Mouse (Mus musculus) limb, embryonic 15.5 days (tissue): Measurements from ENCODE around the gene Rhot2. TPM values are rescaled to one million over a fixed set of nuclear protein-coding genes. Genes with fewer than 3 reads are reported as not detected.
A peak's percentile ranks its signal among the peaks of the same experiment; 100 is the strongest.

ENCODE experiments used
- ATAC-seq: fragments of 200-750 bp; cut with Nextera tagmentation; 2 replicates; pipeline ENCODE4 v1.8.0; 2017; ENCODE audit warnings: low read depth, moderate TSS enrichment; ENCODE audit not compliant: insufficient number of reproducible peaks, low FRiP score, low TSS enrichment
- H3K27ac ChIP-seq: fragments of 300-500 bp; sonication (generic); 2 replicates; pipeline ENCODE4 v1.5.1; 2015; ENCODE audit warnings: moderate library complexity, mild to moderate bottlenecking, inconsistent platforms
- H3K27me3 ChIP-seq: fragments of 300-500 bp; sonication (generic); 2 replicates; pipeline ENCODE4 v1.6.1; 2015; ENCODE audit warnings: inconsistent platforms
- H3K36me3 ChIP-seq: fragments of 300-500 bp; sonication (generic); 2 replicates; pipeline ENCODE4 v1.6.1; 2015; ENCODE audit warnings: inconsistent platforms
- H3K4me1 ChIP-seq: fragments of 300-500 bp; sonication (generic); 2 replicates; pipeline ENCODE4 v1.6.1; 2015; ENCODE audit warnings: inconsistent platforms
- H3K4me2 ChIP-seq: fragments of 300-500 bp; sonication (generic); 2 replicates; pipeline ENCODE4 v1.6.1; 2015; ENCODE audit warnings: mild to moderate bottlenecking, inconsistent platforms
- H3K4me3 ChIP-seq: fragments of 300-500 bp; sonication (generic); 2 replicates; pipeline ENCODE4 v1.5.1; 2015; ENCODE audit warnings: mild to moderate bottlenecking, inconsistent platforms
- H3K9ac ChIP-seq: fragments of 300-500 bp; sonication (generic); 2 replicates; pipeline ENCODE4 v1.6.1; 2015; ENCODE audit warnings: inconsistent platforms
- H3K9me3 ChIP-seq: fragments of 300-500 bp; sonication (generic); 2 replicates; pipeline ENCODE4 v1.6.1; 2016; ENCODE audit warnings: inconsistent platforms
- WGBS: fragments of 180-500 bp; shearing (Covaris S2); methylation state at CpG from one replicate; pipeline ENCODE4 v1.1.7; 2015; 5-methylcytosine and 5-hydroxymethylcytosine counted together
- polyA plus RNA-seq: library from polyadenylated mRNA; unstranded; fragments of >200 nt; fragmentation: Nextera tagmentation; extraction: Ambion mirVana; gene quantifications from 2 replicates; pipeline ENCODE4 v1.2.1, GENCODE M21; 2015

Rhot2 gene
- 21.9 and 25.4 TPM in 2 replicates for polyA plus RNA-seq

GRCm38 (mm10) chr17:25844396-25844901, at the start of gene Rhot2:
Gene Rhot2 (minus strand): TSS chr17:25844851.
- H3K9ac ChIP-seq = peak within 1 kb of the TSS; percentile 68
- H3K27me3 ChIP-seq = no peaks in the 10 kb centered on the region
- H3K4me2 ChIP-seq = peak within 1 kb of the TSS; percentile 62
- H3K4me3 ChIP-seq = peak within 1 kb of the TSS; percentile 77
- H3K27ac ChIP-seq = peak within 1 kb of the TSS; percentile 89
- WGBS = under 1% methylated on average over 21 of the region's 21 CpGs
- H3K36me3 ChIP-seq = peaks cover 64% of the 10 kb centered on the region
- ATAC-seq = peak; percentile 89
- no peaks in the 10 kb centered on the region for H3K9me3 ChIP-seq
- peaks cover 18% of the 10 kb centered on the region for H3K4me1 ChIP-seq

DNA sequence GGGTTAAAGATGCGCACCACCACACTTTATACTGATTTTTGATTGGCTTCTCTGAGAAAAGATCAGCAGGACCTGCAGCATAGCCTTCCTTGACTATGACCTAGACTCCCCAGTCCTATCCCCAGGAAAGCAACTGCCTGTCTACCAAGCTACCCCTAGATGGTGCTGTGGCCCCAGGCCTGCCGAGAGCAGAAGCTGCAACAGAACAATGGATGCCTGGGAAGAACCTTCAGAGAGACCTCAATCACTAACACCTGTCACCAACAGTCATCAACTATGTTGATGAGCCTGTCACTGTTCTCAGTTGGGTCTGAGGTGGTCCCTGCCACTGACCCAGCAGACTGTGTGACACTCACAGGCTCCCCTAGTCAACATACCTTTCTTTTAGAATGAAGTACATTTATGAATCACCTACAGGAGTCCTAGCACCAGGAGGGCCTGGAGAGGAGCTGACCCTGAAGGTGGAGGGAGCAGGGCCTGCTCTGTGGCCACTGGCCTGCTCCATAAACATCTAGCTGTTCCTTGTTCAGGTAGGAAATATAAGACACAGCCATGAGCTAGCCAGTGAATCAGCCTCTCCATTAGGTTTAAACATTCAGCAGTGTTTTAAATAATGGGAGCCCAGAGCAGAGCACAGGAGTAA, 49.4 kb upstream of the Rhot2 start:
- Histone ChIP-seq H3K27ac (no peak overlapping the region), H3K4me3 (no peak overlapping the region), H3K36me3 (peaks cover 25% of the 10 kb centered on the region; the same call in 1 of the 2 replicates), H3K9ac (no peak overlapping the region), H3K27me3 (no peaks in the 10 kb centered on the region), H3K4me1 (0 out of 2 replicates have a peak, but pooled peaks cover 2% of the 10 kb centered on the region), H3K4me2 (no peak overlapping the region), H3K9me3 (no peaks in the 10 kb centered on the region)
- 34% methylated on average over 2 of the region's 2 CpGs for WGBS
- ATAC-seq = no peak

DNA sequence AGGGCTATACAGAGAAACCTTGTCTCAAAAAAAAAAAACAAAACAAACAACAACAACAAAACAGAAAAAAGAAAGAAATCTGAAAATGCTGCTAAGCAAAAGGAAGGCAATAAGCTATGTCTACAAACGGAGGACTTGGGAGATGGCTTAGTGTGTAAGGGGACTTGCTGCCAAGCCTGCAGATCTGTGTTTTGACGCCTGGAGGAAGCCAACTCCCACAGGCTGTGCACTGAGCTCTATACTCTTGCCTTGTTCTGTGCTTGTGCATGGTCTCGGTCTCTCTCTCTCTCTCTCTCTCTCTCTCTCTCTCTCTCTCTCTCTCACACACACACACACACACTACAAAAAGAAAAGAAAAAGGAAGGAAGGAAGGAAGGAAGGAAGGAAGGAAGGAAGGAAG, 44.2 kb upstream of the Rhot2 start:
- peaks cover 54% of the 10 kb centered on the region for H3K36me3 ChIP-seq

GRCm38 (mm10) chr17:25887467-25887866, 42.8 kb upstream of the Rhot2 start:
- Histone ChIP-seq H3K9me3 (no peaks in the 10 kb centered on the region), H3K9ac (no peak overlapping the region), H3K27me3 (no peaks in the 10 kb centered on the region), H3K27ac (no peak overlapping the region), H3K4me3 (no peak overlapping the region), H3K4me1 (no peaks in the 10 kb centered on the region), H3K4me2 (no peak overlapping the region), H3K36me3 (peaks cover 68% of the 10 kb centered on the region)
- ATAC-seq = no peak
- 91% methylated on average over 10 of the region's 10 CpGs for WGBS

More for the DNA sequence above, 44.2 kb upstream of the Rhot2 start:
- Histone ChIP-seq H3K4me1 (no peaks in the 10 kb centered on the region), H3K9ac (no peak overlapping the region), H3K9me3 (no peaks in the 10 kb centered on the region), H3K27me3 (no peaks in the 10 kb centered on the region), H3K4me3 (no peak overlapping the region), H3K4me2 (no peak overlapping the region), H3K27ac (no peak overlapping the region)
- no peak for ATAC-seq
- 83% methylated on average over 3 of the region's 3 CpGs for WGBS

- no peak for ATAC-seq
- H3K36me3 ChIP-seq = peaks cover 72% of the 10 kb centered on the region
- H3K27me3 ChIP-seq = no peaks in the 10 kb centered on the region
- no peak overlapping the region for H3K27ac ChIP-seq
- no peak overlapping the region for H3K4me2 ChIP-seq
- H3K9me3 ChIP-seq = no peaks in the 10 kb centered on the region
- H3K9ac ChIP-seq = no peak overlapping the region
- no peak overlapping the region for H3K4me3 ChIP-seq
- H3K4me1 ChIP-seq = no peaks in the 10 kb centered on the region
Measured at GRCm38 (mm10) chr17:25886806-25887205, 42.2 kb upstream of the Rhot2 start.

DNA sequence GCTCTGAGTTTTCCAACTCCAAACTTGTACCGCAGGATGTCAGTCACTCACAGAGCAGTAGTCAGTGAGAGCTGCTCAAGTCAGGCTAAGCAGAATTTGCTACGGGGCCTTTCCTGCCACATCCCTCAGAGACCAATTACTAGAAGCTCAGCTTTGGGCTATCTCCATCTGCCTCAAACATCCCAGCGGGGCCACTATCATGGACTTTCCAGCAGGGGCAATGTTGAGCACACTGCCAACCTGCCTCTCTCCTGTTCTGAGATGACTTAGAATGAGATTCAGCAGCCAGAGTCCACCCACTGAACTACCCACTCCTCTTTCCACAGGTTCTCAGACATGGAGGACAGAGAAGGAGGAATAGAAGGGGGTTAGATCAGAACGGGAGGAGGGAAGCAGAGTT, 41.0 kb upstream of the Rhot2 start:
- H3K4me2 ChIP-seq = no peak overlapping the region
- H3K27me3 ChIP-seq = no peaks in the 10 kb centered on the region
- H3K9me3 ChIP-seq = no peaks in the 10 kb centered on the region
- no peak for ATAC-seq
- peaks cover 70% of the 10 kb centered on the region for H3K36me3 ChIP-seq
- no peak overlapping the region for H3K27ac ChIP-seq
- H3K9ac ChIP-seq = no peak overlapping the region
- H3K4me3 ChIP-seq = no peak overlapping the region
- WGBS = 52% methylated on average over 4 of the region's 4 CpGs
- peaks cover 6% of the 10 kb centered on the region; the same call in 1 of the 2 replicates for H3K4me1 ChIP-seq

- no peak for ATAC-seq
- peaks cover 16% of the 10 kb centered on the region for H3K4me1 ChIP-seq
- H3K9me3 ChIP-seq = no peaks in the 10 kb centered on the region
- H3K4me3 ChIP-seq = no peak overlapping the region
- H3K27me3 ChIP-seq = no peaks in the 10 kb centered on the region
- no peak overlapping the region for H3K4me2 ChIP-seq
- peaks cover 60% of the 10 kb centered on the region for H3K36me3 ChIP-seq
- 93% methylated on average over 3 of the region's 3 CpGs for WGBS
- no peak overlapping the region for H3K27ac ChIP-seq
- H3K9ac ChIP-seq = no peak overlapping the region
Measured at GRCm38 (mm10) chr17:25883824-25884223, 39.2 kb upstream of the Rhot2 start.

- no peaks in the 10 kb centered on the region for H3K9me3 ChIP-seq
- no peak overlapping the region for H3K27ac ChIP-seq
- H3K4me1 ChIP-seq = peaks cover 16% of the 10 kb centered on the region
- no peak for ATAC-seq
- H3K4me3 ChIP-seq = no peak overlapping the region
- 81% methylated on average over 8 of the region's 8 CpGs for WGBS
- H3K27me3 ChIP-seq = no peaks in the 10 kb centered on the region
- peaks cover 62% of the 10 kb centered on the region for H3K36me3 ChIP-seq
- H3K4me2 ChIP-seq = no peak overlapping the region
- H3K9ac ChIP-seq = no peak overlapping the region
Measured at GRCm38 (mm10) chr17:25883268-25883667, 38.6 kb upstream of the Rhot2 start.

DNA sequence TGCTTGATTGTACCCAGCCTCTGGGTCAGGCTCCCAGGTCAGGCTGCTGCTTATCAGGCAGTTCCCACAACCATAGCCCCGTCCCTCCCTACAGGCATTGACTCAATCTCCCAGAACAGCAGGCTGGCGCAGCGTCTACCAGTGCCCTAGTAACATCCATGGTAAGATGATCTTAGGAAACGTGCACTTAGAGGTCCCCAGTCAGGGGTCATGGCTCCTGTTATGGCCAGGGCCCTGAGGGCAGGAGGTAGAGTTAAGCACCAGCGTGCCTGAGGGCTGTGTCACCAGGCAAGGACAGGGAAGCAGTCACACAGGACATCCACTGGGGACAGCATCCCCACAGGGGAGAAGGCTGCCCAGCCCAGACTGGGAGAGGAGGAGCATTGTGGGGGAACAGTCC, 37.7 kb upstream of the Rhot2 start:
- Histone ChIP-seq H3K27me3 (no peaks in the 10 kb centered on the region), H3K4me1 (peaks cover 18% of the 10 kb centered on the region), H3K9me3 (no peaks in the 10 kb centered on the region), H3K9ac (no peak overlapping the region), H3K4me3 (no peak overlapping the region), H3K27ac (no peak overlapping the region), H3K4me2 (no peak overlapping the region), H3K36me3 (peaks cover 59% of the 10 kb centered on the region)
- ATAC-seq = no peak
- 43% methylated on average over 5 of the region's 5 CpGs for WGBS

DNA sequence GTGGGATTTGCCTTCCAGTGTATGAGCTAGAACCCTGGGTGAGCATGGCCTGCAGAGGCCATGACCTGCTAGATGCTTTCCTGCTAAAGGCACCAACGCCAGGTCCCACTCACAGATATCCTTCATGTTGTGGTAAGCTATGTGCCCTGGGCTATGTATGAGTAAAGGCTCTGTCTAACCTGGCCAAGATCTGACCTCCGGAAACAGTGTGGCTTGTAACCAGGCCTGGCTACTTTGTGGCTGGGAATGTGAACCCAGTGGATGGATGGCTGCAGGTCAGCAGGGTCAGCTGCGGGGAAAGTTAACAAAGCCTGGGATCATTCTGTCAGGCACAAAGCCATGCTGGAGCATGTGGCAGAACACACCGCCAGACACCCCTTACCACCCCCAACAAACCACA, 37.0 kb upstream of the Rhot2 start:
- Histone ChIP-seq H3K9ac (no peak overlapping the region), H3K36me3 (peaks cover 57% of the 10 kb centered on the region), H3K27ac (no peak overlapping the region), H3K4me2 (no peak overlapping the region), H3K9me3 (no peaks in the 10 kb centered on the region), H3K4me1 (peaks cover 22% of the 10 kb centered on the region), H3K27me3 (no peaks in the 10 kb centered on the region), H3K4me3 (no peak overlapping the region)
- no peak for ATAC-seq
- 30% methylated on average over 4 of the region's 4 CpGs for WGBS

GRCm38 (mm10) chr17:25880913-25881641, 36.4 kb upstream of the Rhot2 start:
- Histone ChIP-seq H3K36me3 (peaks cover 57% of the 10 kb centered on the region), H3K4me2 (no peak overlapping the region), H3K9me3 (no peaks in the 10 kb centered on the region), H3K9ac (no peak overlapping the region), H3K27ac (no peak overlapping the region), H3K27me3 (no peaks in the 10 kb centered on the region), H3K4me1 (peaks cover 28% of the 10 kb centered on the region), H3K4me3 (no peak overlapping the region)
- WGBS = 19% methylated on average over 5 of the region's 5 CpGs
- ATAC-seq = no peak

- peaks cover 57% of the 10 kb centered on the region for H3K36me3 ChIP-seq
- WGBS = 36% methylated on average over 5 of the region's 5 CpGs
- no peak within 1 kb of the TSS for H3K9ac ChIP-seq
- H3K4me1 ChIP-seq = peaks cover 32% of the 10 kb centered on the region
- no peak within 1 kb of the TSS for H3K27ac ChIP-seq
- H3K27me3 ChIP-seq = no peaks in the 10 kb centered on the region
- no peak within 1 kb of the TSS for H3K4me3 ChIP-seq
- no peaks in the 10 kb centered on the region for H3K9me3 ChIP-seq
- ATAC-seq = no peak
- H3K4me2 ChIP-seq = no peak within 1 kb of the TSS
Measured at GRCm38 (mm10) chr17:25880196-25880910, 35.7 kb upstream of the Rhot2 start, which contains the start of gene Wfikkn1. Gene Wfikkn1 (minus strand): TSS chr17:25880858.
